Mouse (Mus musculus) thymus, adult 2 months (tissue): ENCODE results near the gene Gdf11.

Experiments
- CTCF ChIP-seq: fragments of 200-500 bp; IDR thresholded peaks from 2 replicates; pipeline ENCODE4 v1.5.1; 2012; ENCODE audit warnings: mild to moderate bottlenecking, control low read depth, low read length, moderate library complexity, borderline replicate concordance; ENCODE audit not compliant: control insufficient read depth, poor library complexity, insufficient read depth; ENCODE audit errors: extremely low read depth
- POLR2A ChIP-seq: fragments of 200-500 bp; IDR thresholded peaks from 2 replicates; pipeline ENCODE4 v1.6.1; 2012; ENCODE audit warnings: mild to moderate bottlenecking, low read length, control low read depth, moderate library complexity; ENCODE audit not compliant: control insufficient read depth, poor library complexity, insufficient read depth; ENCODE audit errors: extremely low read depth

DNA sequence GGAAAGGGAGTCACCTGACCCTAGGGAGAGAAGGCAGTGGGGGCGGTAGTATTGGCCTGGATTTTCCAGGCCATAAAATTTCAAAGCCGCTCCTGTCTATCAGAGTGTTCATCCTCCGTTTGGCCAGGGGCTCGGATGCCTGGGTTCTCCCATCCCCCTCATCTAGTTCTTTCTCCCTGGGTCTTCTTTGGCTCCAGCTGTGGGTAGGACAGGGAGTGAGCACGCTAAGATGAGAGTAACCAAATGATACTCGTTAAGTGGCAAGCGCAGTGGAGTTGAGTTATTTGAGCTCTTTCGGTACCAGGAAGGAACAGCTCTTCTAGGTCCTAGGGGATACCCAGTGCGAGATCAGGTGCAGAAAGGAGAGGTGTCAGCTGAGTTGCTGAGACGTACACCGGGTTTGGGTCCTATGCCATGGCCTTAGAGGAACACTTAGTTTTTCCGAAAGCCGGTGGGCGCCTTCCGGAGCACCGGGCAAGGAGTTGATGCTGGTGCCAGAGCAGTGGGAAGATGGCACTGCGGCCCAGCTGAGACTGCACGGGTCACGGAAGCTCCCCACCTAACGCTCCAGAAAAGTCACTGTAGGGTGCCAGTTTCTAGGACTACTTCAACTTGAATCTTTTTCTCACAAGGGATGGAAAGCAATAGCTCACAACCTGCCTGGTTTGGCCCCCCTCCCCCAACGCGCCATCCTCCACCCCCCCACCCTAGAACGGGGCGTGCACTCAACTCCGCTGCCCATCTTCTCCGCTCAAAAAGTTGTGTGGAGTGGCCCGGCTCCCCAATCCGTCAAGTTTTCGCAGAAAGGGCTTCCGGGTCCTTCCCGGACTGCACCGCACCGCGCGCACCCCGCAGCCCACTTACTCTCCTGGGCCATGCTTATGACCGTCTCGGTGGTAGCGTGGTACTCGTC is 879 bp downstream of the Gdf11 start:
- TF ChIP-seq POLR2A (no peak), CTCF (no peak)
